Mouse (Mus musculus): ENCODE results near the gene 2810021J22Rik. TPM values are rescaled to one million over a fixed set of nuclear protein-coding genes. Genes with fewer than 3 reads are reported as not detected.

2810021J22Rik gene
- polyA plus RNA-seq, 1 experiment: 10.4 TPM

DNA sequence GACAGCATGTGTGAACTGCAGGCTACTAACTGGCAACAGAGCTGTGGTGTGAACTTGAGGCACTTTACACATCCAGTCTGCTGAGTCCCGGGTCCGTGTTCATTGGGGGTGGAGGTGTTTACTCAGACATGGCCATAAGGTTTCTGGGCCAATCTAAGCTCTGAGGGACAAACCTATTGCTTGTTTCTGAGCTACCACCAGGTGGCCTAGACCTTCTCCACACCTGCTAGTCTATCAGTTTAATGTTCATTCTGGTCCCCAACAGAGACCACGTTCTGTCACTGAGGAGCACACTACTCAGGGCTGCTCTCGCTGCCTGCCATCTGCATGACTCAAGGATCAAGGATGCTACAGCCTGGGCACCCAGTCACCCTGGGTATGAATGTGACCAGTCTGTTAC, 64.6 kb downstream of the 2810021J22Rik start:
- peaks cover 21% of the 10 kb centered on the region for H3K36me3 ChIP-seq (ENCODE audit: control insufficient read depth, insufficient read depth, low read length)
- WGBS: 77% methylated on average over 4 of the region's 4 CpGs
- H3K4me1 ChIP-seq (replicated peaks; ENCODE audit: control insufficient read depth, insufficient read depth, low read length): peaks cover 6% of the 10 kb centered on the region; the same call in 1 of the 2 replicates
- H3K4me3 ChIP-seq (ENCODE audit: control insufficient read depth, insufficient read depth, low read length): no peak overlapping the region
- no peaks in the 10 kb centered on the region for H3K27me3 ChIP-seq (ENCODE audit: control insufficient read depth, insufficient read depth, low read length)
- DNase-seq: no peak
- no peak overlapping the region for H3K27ac ChIP-seq (ENCODE audit: control insufficient read depth, insufficient read depth, low read length)
- no peak for TF ChIP-seq POLR2A (IDR thresholded peaks at IDR 0.05; ENCODE audit: control insufficient read depth, extremely low read depth, insufficient read depth, low read length, poor library complexity)

Other genes starting within 250 kb of the 2810021J22Rik start
- gene Olfr323, start 236.7 kb upstream of the 2810021J22Rik start, polyA plus RNA-seq (2012; rRNA removed): 0.58 TPM in 1 of 2 replicates, not detected in the other
- 0.59 and 0.75 TPM in 2 replicates for gene Trim58, start 226.8 kb upstream of the 2810021J22Rik start, polyA plus RNA-seq (2012; rRNA removed)
- 0.07 TPM in 1 of 2 replicates, not detected in the other for gene Olfr322, start 208.4 kb upstream of the 2810021J22Rik start, polyA plus RNA-seq (2012; rRNA removed)
- not detected in 2 replicates for gene Olfr320, start 186.1 kb upstream of the 2810021J22Rik start, polyA plus RNA-seq (2012; rRNA removed)
- gene Olfr319, start 168.1 kb upstream of the 2810021J22Rik start, polyA plus RNA-seq (2012; rRNA removed): not detected in 2 replicates
- not detected in 2 replicates for gene Olfr318, start 143.2 kb upstream of the 2810021J22Rik start, polyA plus RNA-seq (2012; rRNA removed)
- gene Olfr317, start 128.0 kb upstream of the 2810021J22Rik start, polyA plus RNA-seq (2012; rRNA removed): not detected in 2 replicates
- 0.19 TPM in 1 of 2 replicates, not detected in the other for gene Olfr316, start 114.5 kb upstream of the 2810021J22Rik start, polyA plus RNA-seq (2012; rRNA removed)
- 1.4 and 1.5 TPM in 2 replicates for gene Olfr315, start 94.0 kb upstream of the 2810021J22Rik start, polyA plus RNA-seq (2012; rRNA removed)
- 0.08 TPM in 1 of 2 replicates, not detected in the other for gene Olfr314, start 84.3 kb upstream of the 2810021J22Rik start, polyA plus RNA-seq (2012; rRNA removed)
- gene Fam183b, start 65.3 kb upstream of the 2810021J22Rik start, polyA plus RNA-seq (2012; rRNA removed): 0.59 and 0.82 TPM in 2 replicates
- gene Olfr313, start 52.2 kb upstream of the 2810021J22Rik start, polyA plus RNA-seq (2012; rRNA removed): not detected in 2 replicates
- not detected in 2 replicates for gene Olfr312, start 38.0 kb upstream of the 2810021J22Rik start, polyA plus RNA-seq (2012; rRNA removed)
- gene Olfr311, start 28.0 kb upstream of the 2810021J22Rik start, polyA plus RNA-seq (2012; rRNA removed): not detected in 2 replicates
- 17.4 and 18.9 TPM in 2 replicates for gene Gm12258, start 20.1 kb upstream of the 2810021J22Rik start, polyA plus RNA-seq (2012; rRNA removed)
- gene Zfp39, start 37.0 kb downstream of the 2810021J22Rik start, polyA plus RNA-seq (2012; rRNA removed): 2.7 and 3.9 TPM in 2 replicates
- gene Btnl10, start 50.7 kb downstream of the 2810021J22Rik start, polyA plus RNA-seq (2012; rRNA removed): 0.11 TPM in 2 replicates
- gene Rnf187, start 71.7 kb downstream of the 2810021J22Rik start, polyA plus RNA-seq (2012; rRNA removed): 335 and 488 TPM in 2 replicates
- 47.2 and 96.5 TPM in 2 replicates for gene Hist3h2ba, start 81.7 kb downstream of the 2810021J22Rik start, polyA plus RNA-seq (2012; rRNA removed)
- 45.9 and 51.0 TPM in 2 replicates for gene Hist3h2a, start 87.5 kb downstream of the 2810021J22Rik start, polyA plus RNA-seq (2012; rRNA removed)
- gene Trim17, start 87.5 kb downstream of the 2810021J22Rik start, polyA plus RNA-seq (2012; rRNA removed): 0.31 and 0.47 TPM in 2 replicates
- 114 and 119 TPM in 2 replicates for gene Trim11, start 110.9 kb downstream of the 2810021J22Rik start, polyA plus RNA-seq (2012; rRNA removed)

All from thymus, adult 2 months (tissue).